Mouse (Mus musculus): ENCODE measurements around the gene Arhgef2. TPM values are rescaled to one million over a fixed set of nuclear protein-coding genes. Genes with fewer than 3 reads are reported as not detected.

Arhgef2 gene
- polyA plus RNA-seq, 1 experiment from 2014 or later: 138 TPM

DNA sequence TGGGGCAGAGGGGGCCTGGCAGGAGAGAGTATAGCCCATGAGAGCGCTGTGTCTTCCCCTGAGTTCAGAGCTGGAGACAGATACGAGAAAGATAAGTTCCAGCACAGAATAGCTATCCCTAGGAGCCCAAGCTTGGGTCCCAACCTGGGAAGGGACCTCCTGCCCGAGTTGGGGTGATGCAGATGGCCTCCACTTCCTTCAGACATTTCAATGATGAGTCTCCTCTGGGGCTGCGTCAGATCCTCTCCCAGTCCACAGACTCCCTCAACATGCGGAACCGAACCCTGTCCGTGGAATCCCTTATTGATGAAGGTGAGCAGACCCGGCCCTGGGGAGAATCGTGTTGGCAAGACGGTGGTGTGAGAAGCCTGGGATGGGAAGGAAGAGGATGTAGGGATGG, 27.3 kb downstream of the Arhgef2 start:
- Histone ChIP-seq H3K9me3 (no peaks in the 10 kb centered on the region), H3K4me1 (peaks cover 14% of the 10 kb centered on the region), H3K36me3 (replicated peaks) (peaks cover 72% of the 10 kb centered on the region), H3K4me2 (no peak overlapping the region), H3K4me3 (no peak overlapping the region), H3K9ac (no peak overlapping the region), H3K27me3 (replicated peaks) (no peaks in the 10 kb centered on the region), H3K27ac (no peak overlapping the region)
- ATAC-seq (replicated peaks): no peak
- WGBS: 94% methylated on average over 10 of the region's 10 CpGs

DNA sequence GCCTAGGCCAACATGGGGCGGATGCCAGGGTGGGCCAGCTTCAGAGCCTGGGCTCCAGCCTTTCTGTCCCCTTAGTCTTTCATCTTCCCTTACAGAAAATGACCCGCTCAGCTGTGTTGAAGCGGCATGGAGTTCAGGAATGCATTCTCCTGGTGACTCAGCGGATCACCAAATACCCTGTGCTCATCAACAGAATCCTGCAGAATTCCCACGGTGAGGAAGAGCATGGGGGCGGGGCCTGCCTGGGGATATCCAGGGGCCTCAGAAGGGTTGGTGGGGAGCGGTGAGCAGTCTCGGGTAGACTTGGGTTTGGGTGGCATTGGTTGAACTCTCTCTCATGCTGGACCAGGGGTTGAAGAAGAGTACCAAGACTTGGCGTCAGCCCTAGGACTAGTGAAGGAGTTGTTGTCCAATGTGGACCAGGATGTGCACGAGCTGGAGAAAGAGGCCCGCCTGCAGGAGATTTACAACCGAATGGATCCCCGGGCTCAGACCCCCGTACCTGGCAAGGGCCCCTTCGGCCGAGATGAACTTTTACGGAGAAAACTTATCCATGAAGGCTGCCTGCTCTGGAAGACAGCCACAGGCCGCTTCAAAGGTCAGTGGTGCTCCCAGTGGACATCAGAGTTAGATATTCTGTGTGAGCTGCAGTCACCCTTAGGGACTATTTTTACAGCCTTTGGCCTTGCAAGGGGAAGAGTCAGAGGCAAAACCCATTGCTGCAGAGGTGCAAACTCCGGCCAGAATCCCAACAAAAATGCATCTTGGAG, 29.9 kb downstream of the Arhgef2 start:
- Histone ChIP-seq H3K4me1 (no peaks in the 10 kb centered on the region), H3K36me3 (replicated peaks) (peaks cover 82% of the 10 kb centered on the region), H3K9me3 (no peaks in the 10 kb centered on the region), H3K4me2 (no peak overlapping the region), H3K4me3 (no peak overlapping the region), H3K9ac (no peak overlapping the region), H3K27ac (no peak overlapping the region), H3K27me3 (replicated peaks) (no peaks in the 10 kb centered on the region)
- ATAC-seq (replicated peaks): no peak
- WGBS: 93% methylated on average over 19 of the region's 19 CpGs

DNA sequence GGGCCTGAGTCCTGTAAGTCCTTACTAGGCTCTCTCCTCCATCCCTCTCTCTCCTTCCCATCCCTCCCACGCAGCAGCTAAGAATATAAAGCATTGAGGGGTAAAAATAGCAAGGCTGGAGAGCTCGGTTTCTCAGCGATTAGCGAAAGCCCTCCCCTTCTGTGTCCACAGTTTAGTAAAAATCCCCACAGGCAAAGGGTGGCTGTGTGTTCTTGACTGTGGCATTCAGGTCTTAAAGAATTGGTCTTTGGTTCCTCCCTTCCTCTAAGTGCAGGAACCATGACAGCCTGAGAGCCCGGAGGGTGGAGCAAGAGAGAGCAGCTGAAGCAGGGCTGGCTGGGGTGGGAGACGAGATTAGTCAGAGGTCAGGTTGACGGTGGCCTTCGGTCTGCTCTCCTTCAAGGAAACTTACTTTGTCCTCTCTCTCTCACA, 30.8 kb downstream of the Arhgef2 start:
- no peak for ATAC-seq (replicated peaks)
- no peaks in the 10 kb centered on the region for H3K4me1 ChIP-seq
- H3K36me3 ChIP-seq (replicated peaks): peaks cover 81% of the 10 kb centered on the region
- no peak overlapping the region for H3K4me3 ChIP-seq
- WGBS: 96% methylated on average over 8 of the region's 8 CpGs
- H3K9ac ChIP-seq: no peak overlapping the region
- H3K27me3 ChIP-seq (replicated peaks): no peaks in the 10 kb centered on the region
- no peak overlapping the region for H3K27ac ChIP-seq
- H3K4me2 ChIP-seq: no peak overlapping the region
- H3K9me3 ChIP-seq: no peaks in the 10 kb centered on the region

DNA sequence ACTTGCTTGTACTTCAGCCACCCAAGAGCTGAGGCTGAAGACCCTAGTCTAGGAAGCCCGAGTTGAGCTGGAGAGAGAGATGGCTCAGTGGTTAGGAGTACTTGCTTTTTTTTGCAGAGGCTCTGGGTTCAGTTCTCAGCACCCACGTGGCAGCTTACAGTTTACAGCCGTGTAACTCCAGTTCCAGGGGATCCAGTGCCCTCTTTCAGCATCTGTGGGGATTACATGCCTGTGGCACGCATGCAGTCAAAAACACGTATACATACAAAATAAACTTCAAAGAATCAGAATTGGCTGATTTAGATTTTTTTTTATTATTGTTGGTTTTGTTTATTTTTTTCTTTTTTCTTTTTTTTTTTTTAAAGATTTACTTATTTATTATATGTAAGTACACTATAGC, 31.4 kb downstream of the Arhgef2 start:
- H3K27ac ChIP-seq: no peak overlapping the region
- whole genome bisulfite sequencing: 95% methylated on average over 5 of the region's 5 CpGs
- no peak overlapping the region for H3K4me3 ChIP-seq
- H3K36me3 ChIP-seq (replicated peaks): peaks cover 78% of the 10 kb centered on the region
- ATAC-seq (replicated peaks): no peak
- H3K9me3 ChIP-seq: no peaks in the 10 kb centered on the region
- no peaks in the 10 kb centered on the region for H3K27me3 ChIP-seq (replicated peaks)
- no peak overlapping the region for H3K9ac ChIP-seq
- no peak overlapping the region for H3K4me2 ChIP-seq
- no peaks in the 10 kb centered on the region for H3K4me1 ChIP-seq

DNA sequence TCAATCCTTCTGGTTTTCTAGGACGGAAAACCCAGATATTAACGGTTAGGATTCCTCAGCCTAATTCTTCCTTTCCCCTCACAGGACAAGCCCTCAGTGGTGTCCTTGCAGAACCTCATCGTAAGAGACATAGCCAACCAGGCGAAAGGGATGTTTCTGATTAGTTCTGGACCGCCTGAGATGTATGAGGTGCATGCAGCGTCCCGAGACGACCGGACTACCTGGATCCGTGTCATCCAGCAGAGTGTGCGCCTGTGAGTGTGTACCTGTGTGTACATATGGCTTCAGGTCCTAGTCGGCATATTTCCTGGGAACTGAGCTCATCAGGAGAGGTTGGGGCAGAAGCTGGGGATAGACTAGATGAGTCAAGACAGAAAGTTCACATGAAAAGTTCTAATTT, 33.5 kb downstream of the Arhgef2 start:
- WGBS: 95% methylated on average over 12 of the region's 12 CpGs
- Histone ChIP-seq H3K9ac (no peak overlapping the region), H3K27me3 (replicated peaks) (no peaks in the 10 kb centered on the region), H3K27ac (no peak overlapping the region), H3K4me2 (no peak overlapping the region), H3K9me3 (no peaks in the 10 kb centered on the region), H3K4me3 (no peak overlapping the region), H3K36me3 (replicated peaks) (peaks cover 81% of the 10 kb centered on the region), H3K4me1 (no peaks in the 10 kb centered on the region)
- no peak for ATAC-seq (replicated peaks)

DNA sequence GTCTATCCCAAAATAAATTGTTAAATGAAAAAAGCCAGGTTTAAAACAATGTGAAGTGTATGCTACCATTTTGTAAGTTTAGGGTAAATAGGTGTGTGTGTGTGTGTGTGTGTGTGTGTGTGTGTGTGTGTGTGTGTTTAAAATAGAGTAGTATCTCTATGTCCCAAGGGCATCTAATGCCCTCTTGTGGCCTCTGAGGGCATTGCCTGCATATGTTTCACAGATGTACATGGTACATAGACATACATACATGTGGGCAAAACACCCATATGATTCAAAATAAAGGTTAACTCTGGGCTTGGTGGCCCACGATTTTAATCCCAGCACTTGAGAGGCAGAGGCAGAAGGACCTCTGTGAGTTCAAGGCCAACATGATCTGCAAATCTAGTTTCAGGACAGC, 34.9 kb downstream of the Arhgef2 start:
- H3K27me3 ChIP-seq (replicated peaks): no peaks in the 10 kb centered on the region
- no peak overlapping the region for H3K4me2 ChIP-seq
- no peaks in the 10 kb centered on the region for H3K4me1 ChIP-seq
- H3K4me3 ChIP-seq: no peak overlapping the region
- H3K36me3 ChIP-seq (replicated peaks): peaks cover 80% of the 10 kb centered on the region
- H3K9ac ChIP-seq: no peak overlapping the region
- H3K9me3 ChIP-seq: no peaks in the 10 kb centered on the region
- 91% methylated on average over 1 of the region's 1 CpGs for WGBS
- H3K27ac ChIP-seq: no peak overlapping the region
- 0 out of 2 replicates have a peak, but pooled peaks have one; percentile 56 for ATAC-seq (replicated peaks)

DNA sequence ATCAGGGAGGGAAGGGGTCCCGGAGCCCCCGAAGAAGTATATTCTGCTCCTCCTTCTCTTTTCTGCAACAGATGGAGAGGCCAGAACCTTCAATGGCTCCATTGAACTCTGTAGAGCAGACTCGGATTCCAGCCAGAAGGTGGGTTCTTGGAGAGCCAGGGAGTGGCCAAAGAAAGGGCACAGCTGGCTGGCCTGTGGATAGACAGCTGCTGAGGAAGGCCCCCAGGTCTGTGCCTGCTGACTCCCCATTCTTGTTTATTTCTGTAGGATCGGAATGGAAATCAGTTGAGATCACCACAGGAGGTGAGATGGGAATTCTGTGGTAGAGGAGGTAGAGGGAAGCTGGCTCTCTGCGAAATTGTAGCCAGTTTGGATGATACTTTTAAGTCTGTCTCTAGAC, 37.3 kb downstream of the Arhgef2 start:
- Histone ChIP-seq H3K27ac (no peak overlapping the region), H3K27me3 (replicated peaks) (no peaks in the 10 kb centered on the region), H3K9ac (no peak overlapping the region), H3K36me3 (replicated peaks) (peaks cover 87% of the 10 kb centered on the region), H3K4me1 (no peaks in the 10 kb centered on the region), H3K4me2 (no peak overlapping the region), H3K4me3 (no peak overlapping the region), H3K9me3 (no peaks in the 10 kb centered on the region)
- 79% methylated on average over 5 of the region's 5 CpGs for WGBS
- ATAC-seq (replicated peaks): no peak

DNA sequence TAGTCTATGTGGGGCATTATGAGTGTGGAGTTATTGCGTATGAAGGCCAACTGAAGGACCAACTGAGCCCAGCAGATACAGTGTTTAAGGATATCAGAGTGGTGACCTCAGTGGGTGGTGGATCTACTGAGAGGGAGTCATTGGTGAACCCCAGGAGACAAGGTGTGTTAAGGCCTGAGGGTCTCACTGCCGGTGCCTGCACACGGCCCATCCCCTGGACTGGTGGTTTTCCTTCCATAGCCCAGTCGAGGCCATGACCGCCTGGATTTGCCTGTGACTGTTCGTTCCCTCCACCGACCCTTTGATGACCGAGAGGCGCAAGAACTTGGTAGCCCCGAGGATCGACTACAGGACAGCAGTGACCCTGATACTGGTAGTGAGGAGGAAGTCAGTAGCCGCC, 40.2 kb downstream of the Arhgef2 start:
- H3K9me3 ChIP-seq: no peaks in the 10 kb centered on the region
- no peak overlapping the region for H3K9ac ChIP-seq
- no peak overlapping the region for H3K4me2 ChIP-seq
- no peak for ATAC-seq (replicated peaks)
- no peaks in the 10 kb centered on the region for H3K4me1 ChIP-seq
- H3K27ac ChIP-seq: no peak overlapping the region
- H3K36me3 ChIP-seq (replicated peaks): peaks cover 64% of the 10 kb centered on the region
- no peaks in the 10 kb centered on the region for H3K27me3 ChIP-seq (replicated peaks)
- H3K4me3 ChIP-seq: no peak overlapping the region
- 90% methylated on average over 12 of the region's 12 CpGs for WGBS

DNA sequence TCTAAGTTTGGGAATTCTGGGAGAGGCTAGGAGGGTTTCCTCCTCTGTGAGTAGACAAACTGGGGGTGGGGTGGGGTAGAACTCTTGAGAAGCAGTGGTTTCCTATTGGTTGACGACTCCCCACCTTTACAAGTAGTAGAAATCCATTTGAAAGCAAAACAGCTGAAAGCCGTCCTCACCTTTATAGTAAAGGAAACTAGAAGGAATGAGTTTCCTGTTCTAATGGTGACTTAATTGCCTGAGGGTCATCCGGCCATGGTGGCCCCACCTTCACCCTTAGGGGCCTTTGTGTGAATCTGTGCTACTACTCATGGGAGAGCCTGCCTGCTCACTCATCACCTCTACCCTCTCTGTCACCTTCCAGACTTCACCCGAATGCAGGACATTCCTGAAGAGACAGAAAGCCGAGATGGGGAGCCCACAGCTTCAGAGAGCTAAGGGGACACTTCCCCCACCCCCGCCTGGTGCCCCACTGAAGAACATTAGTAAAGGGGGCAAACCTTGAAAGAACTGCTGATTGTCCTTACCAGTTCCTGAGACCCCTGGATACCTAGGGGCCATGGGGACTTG, 40.7 kb downstream of the Arhgef2 start:
- WGBS: 94% methylated on average over 6 of the region's 6 CpGs
- Histone ChIP-seq H3K27me3 (replicated peaks) (no peaks in the 10 kb centered on the region), H3K36me3 (replicated peaks) (peaks cover 61% of the 10 kb centered on the region), H3K9ac (no peak overlapping the region), H3K4me2 (no peak overlapping the region), H3K4me1 (no peaks in the 10 kb centered on the region), H3K27ac (no peak overlapping the region), H3K4me3 (no peak overlapping the region), H3K9me3 (no peaks in the 10 kb centered on the region)
- no peak for ATAC-seq (replicated peaks)

DNA sequence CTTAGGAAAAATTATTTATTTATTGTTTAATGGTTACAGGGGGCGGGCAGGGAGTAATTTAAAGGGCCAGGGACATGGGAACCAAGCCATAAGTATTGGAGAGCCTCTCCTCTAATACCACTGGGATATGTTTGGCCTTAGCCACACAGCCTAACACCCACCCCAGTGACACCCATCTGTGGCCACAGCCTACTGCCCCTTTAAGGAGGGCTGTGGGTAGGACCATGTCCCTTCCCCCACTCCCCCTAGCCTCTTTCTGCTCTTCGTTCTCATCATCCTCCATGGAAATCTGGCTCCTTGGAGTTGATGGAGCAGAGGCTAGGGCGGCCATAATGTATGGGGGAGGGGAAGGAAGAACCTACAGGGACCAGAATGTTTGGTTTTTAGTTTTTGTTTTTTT, 41.3 kb downstream of the Arhgef2 start:
- 87% methylated on average over 3 of the region's 3 CpGs for WGBS
- Histone ChIP-seq H3K27me3 (replicated peaks) (no peaks in the 10 kb centered on the region), H3K36me3 (replicated peaks) (peaks cover 58% of the 10 kb centered on the region), H3K4me3 (no peak overlapping the region), H3K27ac (no peak overlapping the region), H3K9ac (no peak overlapping the region), H3K9me3 (no peaks in the 10 kb centered on the region), H3K4me1 (no peaks in the 10 kb centered on the region), H3K4me2 (no peak overlapping the region)
- ATAC-seq (replicated peaks): no peak

DNA sequence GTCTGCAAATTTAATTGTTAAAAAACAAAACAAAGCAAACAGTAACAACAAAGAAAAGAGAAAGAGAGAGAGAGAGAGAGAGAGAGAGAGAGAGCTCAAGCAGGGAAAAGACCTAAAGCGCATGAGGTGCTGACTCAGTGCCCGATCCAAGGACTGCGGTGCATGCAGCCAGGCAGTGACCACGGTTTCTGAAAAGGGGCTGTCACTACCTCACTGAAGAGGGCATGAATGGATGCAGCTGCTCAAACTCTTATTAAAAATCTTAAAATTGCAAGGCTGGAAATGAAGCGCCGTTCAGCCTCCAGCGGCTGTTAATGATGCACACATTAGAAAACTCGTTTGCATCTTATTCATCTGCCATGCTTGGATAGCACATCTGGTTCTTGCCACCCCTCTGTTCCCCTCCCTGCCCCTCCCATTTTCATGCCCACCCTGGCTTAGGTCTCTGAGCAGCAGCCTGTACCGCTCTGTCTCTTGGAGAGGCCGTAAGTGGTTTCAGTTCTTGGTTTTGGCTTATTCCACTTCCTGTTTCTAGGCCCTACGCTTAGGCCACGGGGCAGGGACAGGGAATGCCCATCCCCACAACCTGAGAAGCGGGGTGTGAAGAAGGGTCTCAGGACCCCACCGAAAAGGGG, 42.1 kb downstream of the Arhgef2 start:
- Histone ChIP-seq H3K4me1 (no peaks in the 10 kb centered on the region), H3K9ac (no peak overlapping the region), H3K27ac (no peak overlapping the region), H3K9me3 (no peaks in the 10 kb centered on the region), H3K4me2 (no peak overlapping the region), H3K4me3 (no peak overlapping the region), H3K36me3 (replicated peaks) (peaks cover 50% of the 10 kb centered on the region), H3K27me3 (replicated peaks) (no peaks in the 10 kb centered on the region)
- no peak for ATAC-seq (replicated peaks)
- 87% methylated on average over 14 of the region's 14 CpGs for WGBS

DNA sequence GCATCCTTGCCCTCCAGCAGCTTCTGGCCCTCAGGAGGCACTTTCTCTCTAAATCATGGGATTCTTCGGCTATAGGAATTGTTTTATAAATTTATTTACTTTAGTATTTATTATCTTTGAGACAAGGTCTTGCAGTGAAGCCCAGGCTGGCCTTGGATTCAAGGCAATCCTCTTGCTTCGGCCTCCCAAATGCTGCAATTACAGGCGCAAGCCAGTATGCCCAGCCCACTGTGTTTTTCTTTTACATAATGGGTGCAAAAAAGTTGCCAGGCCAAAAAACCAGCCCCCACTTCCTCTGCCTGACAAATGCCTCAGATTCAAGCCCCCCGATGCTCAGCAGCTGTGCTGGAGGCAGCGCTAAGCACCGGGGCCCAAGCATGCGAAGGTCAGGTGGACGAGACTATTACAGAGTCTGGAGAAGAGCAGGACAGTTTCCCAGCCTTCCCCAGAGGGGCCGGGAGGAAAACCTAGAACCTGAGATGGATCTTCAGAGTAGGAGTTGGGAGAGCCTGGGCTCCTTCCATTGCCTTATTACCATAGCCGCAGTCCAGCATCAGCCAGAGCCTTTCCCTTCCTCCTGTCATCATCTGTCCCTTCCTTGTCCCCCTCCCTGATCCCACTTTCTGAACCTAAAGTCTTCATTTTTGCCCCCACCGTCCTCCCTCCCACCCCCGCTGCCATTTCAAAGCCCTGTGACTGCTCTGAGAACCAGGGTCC, 42.8 kb downstream of the Arhgef2 start:
- no peak overlapping the region for H3K27ac ChIP-seq
- no peak for ATAC-seq (replicated peaks)
- H3K4me2 ChIP-seq: no peak overlapping the region

More for the DNA sequence above, 42.8 kb downstream of the Arhgef2 start:
- Histone ChIP-seq H3K9me3 (no peaks in the 10 kb centered on the region), H3K4me1 (no peaks in the 10 kb centered on the region), H3K9ac (no peak overlapping the region), H3K4me3 (no peak overlapping the region), H3K27me3 (replicated peaks) (no peaks in the 10 kb centered on the region), H3K36me3 (replicated peaks) (peaks cover 43% of the 10 kb centered on the region)
- 87% methylated on average over 12 of the region's 12 CpGs for WGBS

Measured in midbrain, embryonic 15.5 days (tissue).